Mouse (Mus musculus): ENCODE measurements around the gene Ing5.
"Not testable (repeated sequence)": the region's sequence is repeated elsewhere in the genome, so short reads cannot be mapped to it uniquely, and the experiment has no call there.

Ing5 gene

DNA sequence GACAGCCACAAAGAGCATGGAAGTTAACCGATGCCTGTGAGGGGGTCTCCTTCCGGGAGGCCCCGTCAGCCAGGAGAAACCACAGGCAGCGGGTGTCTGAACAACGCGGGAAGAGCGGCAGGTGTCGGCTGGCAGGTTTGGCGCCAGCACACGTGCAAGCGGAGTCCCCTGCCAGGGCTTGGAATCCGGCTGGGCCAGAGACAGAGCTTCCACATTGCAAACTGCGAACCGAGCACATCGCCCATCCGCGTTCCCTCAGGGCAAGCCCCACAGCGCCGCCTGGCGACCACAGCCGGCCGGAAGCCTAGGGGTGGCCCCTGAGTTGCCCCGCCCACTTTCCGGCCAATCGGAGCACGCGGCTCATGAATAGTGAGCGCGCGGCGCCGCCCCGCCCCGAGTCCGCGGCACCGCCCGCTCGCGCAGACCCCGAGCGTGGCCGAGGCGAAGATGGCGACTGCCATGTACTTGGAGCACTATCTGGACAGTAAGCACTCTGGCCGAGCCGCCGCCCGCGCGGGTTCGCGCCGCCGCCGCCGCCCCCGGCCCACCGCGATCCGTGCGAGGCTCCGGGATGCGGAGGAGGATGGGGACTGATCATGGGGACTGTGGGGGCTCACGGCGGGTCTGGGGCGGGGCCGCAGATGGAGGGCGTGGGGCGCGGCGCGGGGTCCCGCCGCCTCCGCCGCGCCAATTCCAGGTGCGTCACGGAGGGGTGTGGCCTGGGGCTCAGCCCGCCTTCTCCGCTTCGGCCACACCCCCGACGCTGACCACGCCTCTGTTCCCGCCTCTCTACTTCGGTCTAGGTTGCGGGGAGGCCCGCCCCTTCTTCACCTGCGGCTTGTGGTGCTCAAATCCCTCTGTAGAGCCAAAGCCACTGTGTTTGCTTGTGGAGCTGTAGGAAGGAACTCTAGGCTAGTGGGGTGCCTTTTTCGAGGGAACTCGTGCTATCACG is at the start of gene Ing5:
Gene Ing5 (plus strand): TSS at position 410 of the 952 bp plus-strand sequence.
- DNase-seq: peak; percentile 97 to 98

DNA sequence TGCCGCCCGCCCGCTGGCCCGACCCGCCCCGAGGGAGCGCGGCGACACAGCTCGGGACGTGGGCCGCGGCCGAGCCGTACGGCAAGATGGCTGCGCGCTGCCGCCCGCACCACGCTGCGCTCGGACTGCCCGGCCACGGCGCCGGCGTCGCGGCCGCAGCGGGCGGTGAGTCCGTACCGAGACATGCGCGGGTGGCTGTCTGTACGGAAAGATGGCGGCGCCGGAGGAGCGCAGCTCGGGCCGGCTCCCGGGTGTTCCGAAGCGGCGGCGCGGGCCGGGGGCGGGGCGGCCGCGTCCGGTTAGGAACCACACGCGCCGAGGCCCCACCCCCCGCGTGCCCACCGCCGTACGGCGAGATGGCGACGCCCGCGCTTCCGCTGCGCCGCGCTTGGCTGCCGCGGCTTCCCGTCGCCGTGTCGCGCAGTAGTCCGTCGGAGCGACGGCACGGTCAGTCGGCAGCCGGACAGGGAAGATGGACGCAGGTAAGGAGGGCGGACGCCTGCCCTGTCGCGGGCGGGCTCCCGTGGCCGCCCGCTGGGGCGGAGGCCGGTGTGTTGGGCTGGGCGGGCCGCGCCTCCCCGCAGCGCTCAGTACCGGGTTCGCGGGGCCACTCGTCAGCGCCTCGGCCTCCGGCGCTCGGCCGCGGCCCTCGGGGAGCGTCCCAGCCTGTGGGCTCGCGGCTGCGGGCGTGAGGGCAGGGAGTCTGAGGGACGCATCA is 49.0 kb upstream of the Ing5 start, which contains the start of gene Thap4:
Gene Thap4 (minus strand): TSS at position 292 of the 718 bp plus-strand sequence.
- DNase-seq: peak; percentile 74 to 75

DNA sequence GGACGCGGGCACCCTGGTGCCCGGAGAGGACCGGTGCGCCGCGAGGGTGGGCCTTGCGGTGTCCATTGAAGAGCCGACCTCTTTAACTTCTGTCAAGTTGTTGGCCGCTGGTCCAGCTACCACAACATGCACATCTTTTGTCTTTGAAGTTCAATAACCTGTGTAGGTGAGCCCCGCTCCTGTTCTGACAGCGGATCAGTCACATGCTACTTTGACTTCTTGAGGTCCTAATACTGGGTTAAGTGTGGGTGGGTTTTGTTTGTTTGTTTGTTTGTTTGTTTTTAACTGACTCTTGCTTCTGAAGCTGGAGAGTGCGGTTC is 48.5 kb upstream of the Ing5 start:
- no peak for DNase-seq

DNA sequence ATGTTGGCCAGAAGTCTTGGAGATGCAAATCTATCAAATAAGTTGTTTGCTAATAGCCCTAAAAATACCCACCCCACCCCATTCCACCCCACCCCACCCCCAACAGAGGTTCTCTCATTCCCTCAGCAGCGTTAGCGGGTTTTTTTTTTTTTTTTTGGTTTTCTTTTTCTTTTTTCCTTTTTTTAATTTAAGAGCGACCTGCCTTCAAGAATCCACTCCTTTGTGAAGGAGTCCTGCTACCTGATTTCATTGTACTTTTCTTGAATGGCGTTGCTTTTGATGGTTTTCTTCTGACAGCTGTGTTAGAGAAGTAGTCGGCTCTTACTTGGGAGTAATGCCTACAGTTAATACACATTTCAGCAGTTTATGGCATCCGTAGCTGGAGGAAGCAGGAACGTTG is 48.1 kb upstream of the Ing5 start:
- DNase-seq: no peak

DNA sequence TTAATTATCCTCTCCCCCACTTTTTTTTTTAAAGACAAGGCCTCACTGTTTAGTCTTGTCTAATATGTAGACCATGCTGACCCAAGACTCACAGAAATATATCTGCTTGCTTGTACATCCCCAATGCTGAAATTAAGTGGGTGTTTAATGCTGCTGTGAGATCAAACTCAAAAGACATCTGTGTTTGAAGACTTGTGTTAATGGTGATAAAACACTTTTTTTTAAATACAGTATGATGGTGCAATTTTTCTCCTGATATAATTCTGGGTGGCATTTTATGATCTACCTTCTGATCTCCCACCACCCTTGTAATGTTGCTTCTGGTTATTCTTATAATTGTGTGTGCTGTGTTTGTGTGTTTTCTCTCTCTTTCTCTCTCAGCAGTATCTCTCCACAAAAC is 47.6 kb upstream of the Ing5 start:
- no peak for DNase-seq

DNA sequence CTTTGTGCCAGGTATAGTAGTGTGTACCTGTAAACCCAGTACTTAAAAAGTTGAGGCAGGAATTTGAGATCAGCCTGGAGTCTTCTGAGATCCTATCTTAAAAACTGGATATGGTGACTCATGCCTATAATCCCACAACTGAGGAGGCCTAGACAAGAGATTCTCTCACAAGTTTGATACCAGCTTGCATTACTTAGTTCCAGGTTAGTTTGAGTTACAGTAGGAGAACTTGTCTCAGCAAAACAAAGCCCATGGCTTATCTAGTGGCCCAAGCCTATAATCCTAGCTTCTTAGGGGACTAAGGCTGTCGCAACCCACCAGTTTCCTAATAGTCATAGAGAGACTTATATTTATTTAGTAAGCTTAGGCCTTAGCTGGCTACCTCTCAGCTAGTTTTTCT is 43.7 kb upstream of the Ing5 start:
- no peak for DNase-seq

DNA sequence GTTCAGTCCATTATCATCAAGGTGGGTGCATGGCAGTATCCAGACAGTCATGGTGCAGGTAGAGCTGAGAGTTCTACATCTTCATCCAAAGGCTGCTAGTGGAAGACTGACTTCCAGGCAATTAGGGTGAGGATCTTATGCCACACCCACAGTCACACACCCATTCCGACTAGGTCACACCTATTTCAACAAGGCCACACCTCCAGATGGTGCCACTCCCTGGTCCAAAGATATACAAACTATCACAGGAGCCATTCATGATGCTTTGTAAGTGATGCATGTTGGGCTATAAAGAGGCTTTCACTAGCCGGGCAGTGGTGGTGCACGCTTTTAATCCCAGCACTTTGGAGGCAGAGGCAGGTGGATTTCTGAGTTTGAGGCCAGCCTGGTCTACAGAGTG is 40.2 kb upstream of the Ing5 start:
- not testable (repeated sequence) for DNase-seq

DNA sequence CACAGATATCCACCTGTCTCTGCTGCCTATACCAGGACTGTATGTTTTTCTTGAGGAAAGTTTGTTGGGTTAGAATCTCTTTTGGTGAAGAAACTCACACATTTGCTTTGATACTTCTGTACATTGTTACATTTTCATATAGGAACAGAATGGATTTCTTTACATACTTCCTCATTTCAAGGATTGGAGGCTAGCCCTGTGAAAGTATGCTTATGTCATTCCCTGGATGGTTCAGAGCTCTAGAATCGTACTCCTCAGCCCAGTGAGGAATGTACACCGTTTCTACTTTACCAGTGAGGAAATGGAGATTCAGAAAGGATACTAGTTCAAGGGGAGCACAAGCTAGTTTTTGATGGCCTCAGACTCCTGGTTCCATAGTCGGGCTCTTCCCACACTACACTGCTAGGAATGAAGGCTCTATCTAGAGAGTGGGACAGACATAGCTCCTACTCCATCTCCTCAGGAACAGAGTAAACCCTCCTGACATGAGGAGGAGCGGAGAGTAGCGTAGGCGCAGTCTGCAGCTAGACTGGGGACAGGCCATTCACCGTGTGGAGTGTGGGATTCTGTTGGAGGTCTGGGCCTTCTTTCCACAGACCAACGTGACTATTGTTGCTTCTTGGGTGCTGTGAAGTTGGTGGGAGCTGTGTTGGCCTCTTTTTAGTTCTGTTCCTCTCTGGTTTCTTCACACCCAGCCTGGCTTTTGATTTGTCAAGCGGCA is 38.7 kb upstream of the Ing5 start:
- no peak for DNase-seq

DNA sequence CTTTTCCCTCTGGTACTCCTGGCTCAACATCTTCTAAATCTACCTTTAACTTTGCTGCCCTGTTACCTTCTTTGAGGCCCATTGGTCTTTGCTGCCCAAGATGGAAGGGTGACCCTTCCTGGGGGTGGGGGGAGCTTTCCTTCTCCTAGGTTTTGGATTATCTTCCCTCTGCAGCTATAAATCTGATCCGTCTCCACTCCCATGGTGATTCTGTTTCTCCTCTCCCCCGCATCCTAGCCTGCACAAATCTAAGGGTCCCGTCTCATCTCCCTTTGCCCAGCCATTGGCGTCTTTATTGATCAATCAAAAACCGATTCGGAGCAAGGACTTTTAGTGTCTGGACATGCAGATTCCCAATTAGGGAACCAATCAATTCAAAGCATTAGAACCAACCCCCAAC is 36.2 kb upstream of the Ing5 start:
- DNase-seq: no peak

DNA sequence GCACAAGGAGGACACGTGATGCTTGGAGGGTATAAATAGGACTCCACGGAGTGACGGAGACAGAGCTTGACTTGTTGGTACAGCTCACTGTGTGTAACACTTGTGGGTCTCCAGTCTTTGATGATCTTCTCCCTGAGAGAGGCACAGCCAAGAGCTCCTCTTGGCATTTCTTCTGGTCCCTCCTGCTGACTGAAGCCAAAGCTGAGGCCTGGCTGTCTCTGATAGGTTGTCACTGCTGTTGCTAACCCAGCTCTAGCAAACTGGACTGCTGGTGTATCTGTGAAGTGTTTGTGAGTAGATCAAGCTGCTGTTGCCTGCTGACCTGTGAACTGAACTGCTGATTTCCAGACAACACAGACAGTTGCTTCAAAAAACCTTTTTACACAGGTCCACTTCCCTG is 33.9 kb upstream of the Ing5 start:
- no peak for DNase-seq

DNA sequence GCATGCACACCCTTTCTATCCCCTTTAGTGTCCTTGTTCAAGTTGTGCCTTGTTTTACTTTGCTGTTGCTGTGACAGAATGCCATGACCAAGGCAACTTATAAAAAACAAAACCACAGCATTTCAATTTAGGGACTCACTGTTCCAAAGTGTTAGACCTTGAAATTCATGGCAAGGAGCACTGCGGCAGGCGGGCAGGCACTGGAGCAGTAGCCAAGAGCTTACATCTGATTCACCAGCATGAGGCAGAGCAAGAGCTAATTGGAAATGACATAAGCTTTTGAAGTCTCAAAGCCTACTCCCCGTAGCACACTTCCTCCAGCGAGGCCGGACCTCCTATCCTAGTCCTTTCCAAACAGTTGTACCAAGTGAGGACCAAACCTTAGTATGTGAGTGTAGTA is 27.1 kb upstream of the Ing5 start:
- DNase-seq: no peak

DNA sequence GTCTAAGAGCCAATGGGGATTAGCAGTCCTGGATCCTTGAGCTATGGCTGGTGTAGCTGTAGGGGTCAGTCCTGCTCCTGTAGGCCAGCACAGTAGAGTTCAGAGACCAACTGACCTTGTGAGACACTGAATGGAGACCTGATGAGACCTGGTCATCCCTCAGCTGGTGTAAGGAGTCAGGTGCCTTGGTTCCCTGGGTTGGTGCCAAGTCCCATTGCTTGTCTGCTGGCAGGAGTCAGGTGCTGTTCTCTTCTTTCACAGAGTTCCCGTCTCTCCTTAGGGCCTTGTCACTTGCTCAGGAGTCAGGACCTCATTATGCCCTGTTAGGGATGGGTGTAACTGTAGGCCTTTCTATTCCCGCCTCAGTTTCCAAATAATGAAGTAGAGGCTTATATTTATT is 16.9 kb upstream of the Ing5 start:
- no peak for DNase-seq

DNA sequence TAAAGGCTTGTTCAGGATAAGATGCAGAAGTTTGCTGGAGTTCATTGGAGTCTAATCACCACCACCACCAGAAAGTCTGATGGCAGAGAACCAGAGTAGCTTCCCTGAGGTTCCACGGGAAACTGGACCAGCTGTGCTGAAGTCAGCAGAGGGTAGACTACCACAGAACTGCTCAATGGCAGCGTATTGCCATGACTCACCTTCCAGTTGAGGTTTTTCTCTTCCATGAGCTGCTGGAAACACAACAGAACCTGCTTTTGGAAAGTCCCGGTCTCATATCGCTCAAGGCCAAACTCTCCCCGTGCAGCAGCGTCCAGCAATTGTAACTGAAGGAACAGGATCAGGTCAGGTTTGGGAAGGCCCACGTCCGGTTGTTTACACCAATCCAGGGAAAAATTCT is 9.2 kb upstream of the Ing5 start:
- DNase-seq: no peak

DNA sequence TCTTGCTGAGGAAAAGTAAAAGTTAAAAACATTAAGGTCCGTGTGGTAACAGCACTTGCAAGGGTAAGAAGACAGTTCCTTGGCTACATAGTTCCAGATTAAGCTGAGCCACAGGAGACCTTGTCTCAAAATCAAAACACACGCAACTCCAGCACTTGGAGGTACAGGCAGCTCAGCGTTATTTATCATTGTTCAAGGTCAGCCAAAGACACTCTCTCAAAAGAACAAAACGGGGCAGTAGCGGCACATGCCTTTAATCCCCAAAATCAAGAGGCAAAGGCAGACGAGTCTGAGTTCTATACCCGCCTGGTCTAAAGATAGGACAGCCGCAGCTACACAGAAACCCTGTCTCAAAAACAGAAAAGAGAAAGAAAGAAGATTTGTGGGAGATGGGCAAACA is 7.9 kb upstream of the Ing5 start:
- DNase-seq: no peak

DNA sequence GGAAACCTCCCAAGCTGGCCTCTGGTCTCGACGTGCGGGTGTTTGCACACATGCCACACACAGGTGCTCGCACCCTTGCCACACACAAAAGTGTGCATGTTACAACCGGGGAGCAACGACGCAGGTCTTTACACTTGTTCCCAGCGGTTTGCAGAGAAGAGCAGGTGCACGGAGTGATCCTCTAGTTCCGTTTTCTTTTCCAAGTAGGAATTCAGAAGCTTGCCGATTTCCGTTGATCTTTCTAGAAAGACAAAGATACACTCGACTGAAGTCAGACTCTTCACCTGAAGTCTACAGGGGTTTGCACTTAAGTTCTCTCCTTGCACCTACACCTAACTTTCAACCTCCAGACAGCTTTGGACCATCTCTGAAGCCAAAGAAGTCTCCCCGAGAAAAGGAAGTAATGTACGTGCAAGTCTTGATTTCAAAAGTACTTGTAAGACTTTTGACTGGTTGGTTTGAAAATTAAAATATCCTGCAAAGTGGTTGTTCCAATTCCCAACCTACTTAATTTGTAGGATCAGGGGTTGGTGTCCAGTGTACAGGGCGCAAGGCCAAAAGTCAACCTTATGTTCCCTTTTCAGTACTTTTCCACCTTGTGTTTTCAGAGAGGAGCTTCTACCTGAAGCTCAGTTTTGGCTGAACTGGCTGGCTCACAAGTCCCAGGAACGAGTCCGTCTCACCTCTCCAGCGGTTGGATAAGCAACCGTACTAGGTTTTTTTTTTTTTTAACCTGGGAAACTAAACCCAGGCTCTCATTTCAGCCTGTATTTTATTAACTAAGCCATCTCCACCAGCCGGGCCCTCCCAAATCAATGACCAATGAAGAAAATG is 2.9 kb upstream of the Ing5 start:
- DNase-seq: no peak

DNA sequence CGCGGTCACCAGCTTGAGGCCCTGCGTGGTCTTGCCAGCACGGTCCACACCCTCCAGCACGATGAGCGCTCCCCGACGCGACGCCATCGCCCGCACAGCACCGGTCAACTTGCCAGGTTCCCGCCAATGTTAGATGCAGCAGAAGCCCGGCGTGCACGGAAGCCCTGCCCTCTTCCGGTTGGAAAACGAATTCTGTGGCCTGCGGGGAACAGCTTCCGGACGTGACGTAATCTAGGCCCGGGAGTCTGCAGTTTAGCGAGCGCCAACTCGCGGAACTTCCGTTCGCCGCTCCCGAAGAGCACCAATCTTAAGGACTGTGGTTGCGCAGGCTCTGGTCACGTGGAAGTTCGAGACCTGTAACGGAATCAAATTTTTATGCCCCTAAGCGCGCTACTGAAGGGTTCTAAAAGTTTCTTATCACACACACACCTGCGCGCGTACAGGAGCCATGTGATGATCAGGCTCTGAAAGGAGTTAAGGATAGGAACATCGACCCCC is 2.0 kb upstream of the Ing5 start, which contains the start of gene Dtymk:
Gene Dtymk (minus strand): TSS at position 194 of the 498 bp plus-strand sequence.
- peak; percentile 87 to 92 for DNase-seq

DNA sequence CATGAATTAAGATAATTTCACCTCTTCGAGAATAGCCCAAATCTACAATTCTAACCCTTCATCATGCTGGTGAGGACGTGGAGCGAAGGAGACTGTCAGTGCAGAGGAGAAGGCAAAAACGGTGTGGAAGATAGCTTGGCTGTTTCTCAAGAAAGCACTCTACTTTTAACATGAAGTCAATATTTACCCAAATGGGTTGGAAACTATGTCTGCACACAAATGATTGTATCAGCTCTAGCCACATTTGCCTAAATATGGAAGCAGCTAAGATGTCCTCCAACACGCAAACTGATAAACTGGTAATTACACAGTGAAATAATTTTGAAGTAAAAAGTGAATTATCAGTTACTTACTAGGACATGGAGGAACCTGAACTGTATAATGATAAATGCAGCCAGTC is 994 bp upstream of the Ing5 start:
- no peak for DNase-seq

DNA sequence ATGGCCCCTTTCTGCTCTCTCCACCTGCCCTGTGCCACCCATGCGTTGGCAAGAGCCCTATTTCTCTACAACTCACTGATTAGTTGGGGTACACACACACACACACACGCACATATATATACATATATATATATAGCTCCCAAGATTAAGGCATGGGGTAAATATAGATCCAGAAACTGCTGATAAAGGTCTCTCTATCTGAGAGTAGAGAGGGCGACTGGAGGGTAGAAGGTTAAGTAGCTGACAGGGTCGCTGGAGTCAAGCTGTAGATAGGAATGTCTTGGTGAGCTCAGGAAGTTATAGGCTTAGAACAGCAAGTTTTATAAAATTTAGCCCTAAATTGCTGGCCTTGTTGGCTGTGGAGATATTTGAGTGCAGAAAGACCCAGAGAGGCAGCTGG is 1.1 kb downstream of the Ing5 start:
- DNase-seq: no peak

DNA sequence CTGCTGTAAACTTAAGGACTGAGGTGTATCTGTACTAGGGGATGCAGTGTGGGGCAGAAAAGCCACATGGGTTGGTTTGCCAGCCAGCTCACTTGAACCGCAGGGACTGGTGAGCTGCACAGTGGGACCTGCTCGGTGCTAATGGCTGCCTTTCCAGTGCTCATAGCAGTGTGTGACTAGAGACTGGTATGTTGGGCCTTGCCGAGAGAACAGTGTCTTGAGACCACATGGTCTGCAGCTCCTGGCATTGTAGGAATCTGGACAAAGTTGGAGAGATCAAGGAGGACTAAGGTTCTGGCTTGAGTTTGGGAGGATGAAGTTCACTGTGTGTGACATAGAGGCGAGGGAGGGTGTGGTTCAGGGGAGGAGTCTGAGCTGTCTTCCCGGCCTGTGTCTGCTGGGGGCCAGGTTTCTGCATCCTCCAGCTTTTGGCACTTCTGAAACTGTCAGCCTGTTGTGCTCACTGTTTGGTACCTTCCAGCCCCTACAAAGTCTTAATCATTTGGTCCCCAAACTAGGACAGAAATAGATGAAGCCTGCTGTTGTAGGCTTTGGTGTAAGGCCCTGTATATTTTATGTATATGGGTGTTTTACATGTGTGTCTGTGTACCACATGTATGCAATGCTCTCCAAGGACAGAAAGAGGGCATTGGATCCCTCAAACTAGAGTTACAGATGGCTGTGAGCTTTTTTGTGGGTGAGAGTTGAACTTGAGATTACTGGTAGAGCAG is 1.6 kb downstream of the Ing5 start:
- DNase-seq: no peak

DNA sequence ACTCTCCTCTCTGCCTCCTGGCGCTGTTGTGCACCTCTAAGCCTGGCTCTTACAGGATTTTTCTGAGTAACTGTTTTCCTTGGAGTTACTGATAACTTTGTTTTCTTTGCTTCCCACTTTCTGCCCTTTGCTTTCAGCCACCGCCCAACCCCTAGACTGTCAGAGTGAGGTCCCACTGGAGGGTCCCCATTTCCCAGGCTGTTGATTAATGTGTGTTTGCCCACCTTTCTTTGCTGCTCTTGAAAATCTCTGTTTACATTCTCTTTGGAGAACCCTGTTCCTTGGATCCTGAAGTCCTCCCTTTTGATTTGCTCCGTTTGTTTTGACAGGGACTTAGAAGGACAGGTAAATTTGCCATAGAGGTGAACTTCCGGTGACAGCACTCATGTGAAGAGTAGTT is 5.1 kb downstream of the Ing5 start:
- DNase-seq: no peak

DNA sequence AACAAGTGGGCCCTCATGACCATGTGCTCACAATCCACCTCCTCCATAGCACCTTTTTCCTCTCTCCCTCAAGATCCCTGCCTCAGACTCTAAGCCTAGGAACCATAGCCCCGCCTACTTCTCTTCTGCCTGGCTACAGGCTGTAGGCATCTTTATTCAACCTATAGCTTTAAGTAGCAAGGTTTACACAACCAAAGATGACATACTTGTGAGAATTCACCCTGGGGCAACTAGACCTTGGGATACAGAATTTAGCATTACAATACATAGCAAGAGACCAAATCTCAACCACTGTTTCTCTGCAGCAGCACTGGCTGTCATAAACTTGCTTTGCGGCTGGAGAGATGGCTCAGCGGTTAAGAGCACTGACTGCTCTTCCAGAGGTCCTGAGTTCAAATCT is 6.2 kb downstream of the Ing5 start:
- no peak for DNase-seq

All from thymus, adult 18-20 months (tissue).